Mouse (Mus musculus) gastrocnemius, postnatal 14 days (tissue): Measurements from ENCODE around the gene Sh3rf1. TPM values are rescaled to one million over a fixed set of nuclear protein-coding genes. Genes with fewer than 3 reads are reported as not detected.

Source experiments
- DNase-seq: peaks from one replicate; pipeline ENCODE4 v3.0.0; 2021; ENCODE audit warnings: mixed read lengths
- intact Hi-C: fragments of 180-260 bp; cut with DNase I; formaldehyde crosslinking; loops from one replicate; pipeline ENCODE4 v1.15.1; 2025; ENCODE audit warnings: low total_unique reads
- long read RNA-seq, 2 experiments: library from polyadenylated mRNA; stranded (forward); transcript quantifications; one replicate each; pipeline ENCODE4 v2.0.0; 2021
- total RNA-seq, 2 experiments: library from RNA; stranded (reverse); gene quantifications; 2 replicates each; pipeline ENCODE4 v1.2.3; 2021

The Sh3rf1 gene
- 1 to 10 TPM; 2.8 to 3.4 TPM for total RNA-seq
- long read RNA-seq, experiment 1, result 0 reads
- long read RNA-seq, experiment 2, result 0 reads

DNA sequence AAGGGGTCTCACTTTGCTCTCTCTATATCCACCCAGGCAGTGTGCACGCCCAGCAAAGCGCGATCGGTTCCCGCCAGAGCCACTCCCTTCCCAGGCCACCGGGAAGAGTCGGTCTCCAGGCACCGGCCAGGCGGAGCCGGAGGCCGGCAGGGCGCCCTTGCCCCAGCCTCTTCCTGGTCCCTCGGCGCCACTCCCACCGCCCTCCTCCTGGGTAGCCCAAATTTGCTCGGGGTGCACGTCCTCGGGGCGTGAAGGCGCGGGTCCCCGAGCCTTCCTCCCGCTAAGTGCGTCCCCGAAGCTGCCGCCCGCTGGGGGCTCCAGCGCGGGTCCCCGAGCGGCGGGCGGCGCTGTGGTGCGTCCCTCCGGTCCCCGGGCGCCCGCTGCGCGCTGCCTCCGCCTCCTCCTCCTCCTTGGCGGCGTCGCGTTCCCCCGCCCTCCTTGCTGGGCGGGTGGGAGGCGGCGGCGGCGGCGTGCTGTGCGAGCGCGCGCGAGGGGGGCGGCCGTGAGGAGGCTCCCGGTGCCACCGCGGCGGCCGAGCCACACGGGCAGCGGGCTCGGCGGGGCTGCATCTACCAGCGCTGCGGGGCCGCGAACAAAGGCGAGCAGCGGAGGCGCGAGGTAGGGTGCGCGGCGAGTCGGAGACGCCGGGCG lies at the start of gene Sh3rf1:
Gene Sh3rf1, plus strand, starts transcription at position 144 of the 651 bp plus-strand sequence.
- peak; percentile 85 for DNase-seq
- intact Hi-C loops, result loop anchor here (10.0 kb wide), 1 partner anchor 261 kb away; the partner anchor contains the start of gene Cbr4

DNA sequence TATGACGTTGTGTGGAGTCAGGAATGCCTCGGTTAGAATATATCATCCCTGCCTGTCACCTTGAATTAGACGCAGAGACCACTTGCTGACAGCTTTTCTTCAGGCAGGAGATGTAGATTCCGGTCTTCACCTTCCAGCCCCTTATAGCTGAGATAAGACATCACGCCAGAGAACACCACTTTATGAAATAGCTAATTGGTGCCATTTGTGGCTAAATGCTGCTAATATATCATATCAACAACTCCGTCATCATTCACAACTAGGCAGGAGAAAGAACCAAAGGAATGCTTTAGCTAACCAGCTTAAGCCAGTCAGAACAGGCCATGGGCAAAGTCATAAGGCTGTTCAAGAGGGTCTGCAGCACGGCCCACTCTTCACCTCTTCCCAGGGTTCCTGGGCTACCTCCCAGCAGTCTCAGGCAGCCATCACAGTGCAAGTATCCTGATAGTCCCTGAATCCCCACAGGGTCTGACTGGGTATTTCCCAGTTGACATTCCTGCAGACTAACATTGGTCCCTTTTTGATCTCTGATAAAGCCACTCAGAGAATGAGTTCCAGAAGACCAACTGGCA lies 49.7 kb upstream of the Sh3rf1 start:
- no peak for DNase-seq
- intact Hi-C loops, result no loop called here

GRCm38 (mm10) chr8:61175876-61176275 lies 47.8 kb upstream of the Sh3rf1 start:
- intact Hi-C loops, result no loop called here
- no peak for DNase-seq

DNA sequence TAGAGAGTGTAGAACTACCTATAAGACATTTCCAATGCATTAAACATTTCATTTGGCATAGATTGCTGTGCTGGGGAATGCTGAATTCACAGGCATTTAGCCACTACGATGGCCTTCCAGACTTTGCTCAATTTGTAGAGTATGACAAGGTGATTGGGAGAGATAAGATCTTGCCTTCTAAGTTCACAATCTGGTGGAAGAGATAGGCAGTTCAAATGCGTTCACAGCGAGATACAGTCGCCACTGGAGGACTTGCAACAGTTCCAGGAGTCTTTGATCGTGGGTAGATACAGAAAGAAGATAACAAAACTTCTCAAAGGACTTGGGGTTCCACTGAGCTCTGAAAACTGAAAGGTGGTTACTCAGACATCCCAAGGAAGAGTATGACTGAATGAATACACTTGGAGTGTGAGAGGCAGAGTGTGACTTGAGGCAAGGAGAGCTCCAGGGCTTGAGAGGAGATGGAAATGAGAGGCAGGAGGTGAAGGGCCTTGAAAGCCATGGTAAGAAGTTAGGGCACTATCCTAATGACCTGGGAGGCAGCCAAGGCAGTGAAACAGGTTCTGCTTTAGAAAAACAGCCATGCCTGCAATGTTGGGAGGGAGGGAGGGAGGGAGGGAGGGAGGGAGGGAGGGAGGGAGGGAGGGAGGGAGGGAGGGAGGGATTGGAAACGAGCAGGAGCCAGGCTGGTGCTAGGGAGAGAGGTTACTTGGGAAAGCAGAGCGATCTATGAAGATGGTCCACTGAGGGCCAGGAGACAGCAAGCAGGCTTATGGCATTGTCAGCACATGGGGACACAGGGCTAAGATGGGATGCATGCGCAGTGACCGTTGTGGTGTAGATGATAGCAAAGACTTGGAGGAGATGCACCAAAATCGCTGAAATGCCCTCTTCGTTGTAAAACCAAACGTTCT lies 45.7 kb upstream of the Sh3rf1 start:
- intact Hi-C loops, result no loop called here
- DNase-seq, result no peak

DNA sequence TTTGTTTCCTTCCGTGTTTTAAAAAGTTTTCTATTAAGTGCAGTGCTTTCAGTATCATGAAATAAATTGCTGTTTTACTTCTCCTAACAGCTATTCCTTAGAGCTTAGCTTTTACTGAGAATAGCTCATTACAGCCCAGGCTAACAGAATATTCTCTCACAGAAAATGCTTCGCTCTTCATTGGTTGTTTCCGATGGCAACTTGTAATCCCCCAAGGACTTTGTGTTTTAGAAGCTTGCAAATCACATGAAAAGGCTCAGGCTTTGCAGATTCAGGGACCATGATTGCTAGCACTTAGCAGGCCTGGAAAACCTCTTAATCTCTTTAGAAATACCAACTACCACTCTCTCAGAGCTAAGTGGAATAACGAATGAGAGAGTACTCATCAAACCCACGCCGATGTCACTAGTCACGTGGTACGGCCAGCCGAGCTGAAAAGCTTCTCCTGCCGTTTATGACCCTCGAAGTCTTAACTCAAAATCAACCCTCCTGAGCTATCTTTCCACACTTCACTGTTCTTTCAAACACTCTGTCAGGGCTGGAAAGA lies 45.0 kb upstream of the Sh3rf1 start:
- no peak for DNase-seq
- intact Hi-C loops, result no loop called here

- no peak for DNase-seq
- intact Hi-C loops, result no loop called here
Observed at GRCm38 (mm10) chr8:61181592-61181991, 42.1 kb upstream of the Sh3rf1 start.

- peak; percentile 13 for DNase-seq
- intact Hi-C loops, result no loop called here
Observed at GRCm38 (mm10) chr8:61182020-61182419, 41.7 kb upstream of the Sh3rf1 start.

- DNase-seq, result no peak
Observed at GRCm38 (mm10) chr8:61185274-61186198, 38.1 kb upstream of the Sh3rf1 start.

DNA sequence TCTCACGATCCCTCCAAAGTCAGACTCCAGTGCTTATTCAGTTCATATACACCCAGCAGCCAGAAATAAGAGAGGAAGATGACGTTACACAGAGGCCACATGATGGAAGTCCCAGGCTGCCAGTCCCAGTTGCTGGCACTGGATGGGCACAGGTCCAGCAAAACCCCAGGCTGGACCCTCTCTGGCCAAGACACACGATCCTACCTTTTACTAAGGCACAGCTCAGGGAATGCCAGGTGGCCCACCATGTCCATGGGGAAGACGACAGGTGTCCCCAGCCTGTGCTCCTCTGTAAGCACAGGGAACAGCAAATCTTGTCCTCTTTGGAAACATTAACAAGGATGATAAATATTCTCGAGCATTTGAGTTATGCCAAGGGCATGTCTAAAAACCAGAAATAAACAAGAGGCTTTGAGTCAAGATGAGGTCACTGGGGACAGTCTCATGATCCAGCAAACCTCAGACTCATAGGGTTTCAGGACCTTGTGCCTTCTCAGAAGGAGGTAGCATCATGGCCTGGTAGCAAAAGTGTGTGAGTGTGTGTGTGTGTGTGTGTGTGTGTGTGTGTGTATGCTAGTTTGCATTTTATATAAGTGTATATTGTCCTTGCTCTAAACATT lies 29.3 kb upstream of the Sh3rf1 start:
- no peak for DNase-seq
- intact Hi-C loops, result no loop called here

More at GRCm38 (mm10) chr8:61185274-61186198, 38.1 kb upstream of the Sh3rf1 start:
- intact Hi-C loops, result no loop called here

DNA sequence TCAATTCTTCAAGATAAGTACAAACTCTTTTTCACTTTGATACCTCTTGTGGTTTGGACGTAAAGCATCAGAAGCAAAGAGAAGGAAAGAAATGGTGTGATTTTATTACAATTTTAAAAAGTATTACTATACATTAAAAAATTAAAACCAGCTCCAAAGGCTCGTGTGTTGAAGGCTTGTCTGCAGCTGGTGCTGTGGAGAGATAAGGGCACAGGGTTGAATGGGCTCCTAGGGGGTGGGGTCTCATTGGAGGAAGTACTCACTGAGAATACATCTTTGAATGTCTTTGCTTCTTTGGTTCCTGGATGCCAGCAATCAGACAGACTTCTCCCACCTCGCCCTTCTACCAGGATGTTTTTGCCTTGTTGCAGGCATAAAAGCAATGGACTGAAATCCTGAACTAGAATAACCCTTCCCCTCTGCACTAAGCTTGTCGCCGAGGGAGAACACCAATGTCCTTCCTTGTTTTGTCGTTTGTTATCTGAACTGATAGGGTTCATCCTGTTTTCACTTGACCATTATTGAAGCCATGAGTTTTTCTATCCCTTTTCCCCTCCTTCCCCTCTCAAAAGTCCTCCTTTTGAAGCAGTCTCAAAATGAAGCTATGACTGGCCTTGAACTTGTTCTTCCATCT lies 23.3 kb upstream of the Sh3rf1 start:
- no peak for DNase-seq
- intact Hi-C loops, result no loop called here

DNA sequence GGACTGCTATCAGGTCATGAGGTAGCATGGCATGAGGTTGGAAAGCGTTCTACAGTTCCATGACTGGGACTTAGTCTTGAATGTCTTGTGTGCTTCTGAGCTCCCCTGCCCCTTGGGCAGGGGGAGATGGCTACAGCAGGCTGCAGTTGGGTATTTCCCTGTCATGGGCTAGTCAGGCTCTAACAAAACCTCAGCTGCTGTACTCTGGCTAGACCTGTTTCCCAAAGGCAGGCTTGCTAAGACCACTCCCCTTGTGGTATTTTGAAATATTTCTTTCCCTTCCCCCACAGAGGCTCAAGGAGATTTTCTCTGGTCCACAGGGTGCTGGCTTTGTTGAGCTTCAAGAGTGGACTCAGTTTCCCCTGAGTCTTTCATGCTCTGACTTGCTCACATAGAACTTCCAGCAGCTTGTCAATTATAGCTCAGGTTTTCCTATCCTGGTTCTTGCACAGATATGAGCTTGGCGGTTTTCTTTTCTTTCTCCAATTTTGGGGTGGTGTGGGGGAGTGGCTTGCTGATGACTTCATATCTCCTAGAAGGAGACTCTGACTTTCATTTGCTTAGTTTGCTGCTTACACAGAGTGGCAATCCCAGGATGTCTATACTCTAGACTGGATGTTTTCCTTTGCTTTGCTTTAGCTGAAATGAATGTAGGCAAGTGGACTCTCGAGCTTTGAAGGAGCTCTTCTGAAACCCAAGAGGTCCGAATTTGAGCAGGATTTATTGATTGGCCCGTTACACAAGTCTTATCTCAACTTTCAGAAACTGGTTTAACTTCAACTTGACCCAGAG lies 20.4 kb upstream of the Sh3rf1 start:
- no peak for DNase-seq
- intact Hi-C loops, result no loop called here

DNA sequence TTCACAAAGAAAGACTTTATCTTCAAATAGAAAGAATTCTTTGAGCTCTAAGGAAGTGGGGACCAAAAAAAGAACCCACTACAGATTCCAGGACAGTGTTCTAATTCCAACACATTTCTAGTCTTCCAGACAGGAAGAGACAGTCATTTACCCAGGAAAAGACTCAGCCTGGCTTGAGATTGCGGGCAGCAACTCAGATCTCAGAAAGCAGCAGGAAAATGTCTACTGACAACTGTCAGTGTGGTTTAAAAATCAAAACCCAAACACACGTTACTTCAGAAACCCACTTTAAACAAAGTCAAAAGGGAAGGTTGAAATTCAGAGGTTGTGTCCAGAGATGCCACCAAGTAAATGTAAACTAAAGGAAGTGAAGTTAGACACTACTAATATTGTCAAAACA lies 16.8 kb upstream of the Sh3rf1 start:
- intact Hi-C loops, result no loop called here
- DNase-seq, result no peak

DNA sequence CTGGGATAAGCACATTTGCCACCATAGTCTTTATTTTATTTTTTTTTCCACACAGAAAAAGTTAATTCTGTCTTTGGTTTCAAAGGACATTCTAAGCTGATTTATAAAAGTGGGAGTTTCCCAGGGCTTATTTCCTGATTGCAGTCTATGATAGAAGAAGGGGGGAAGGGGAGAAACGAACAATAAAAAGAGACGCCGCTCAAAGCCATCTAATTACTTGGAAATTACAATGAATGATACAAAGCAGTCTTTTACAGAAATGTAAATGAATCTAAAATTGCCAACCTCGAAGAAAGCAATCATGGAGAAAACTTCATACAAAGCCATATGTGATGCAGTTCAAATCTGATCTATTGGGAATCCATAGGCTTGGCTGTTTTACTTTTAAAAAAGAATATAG lies 16.0 kb upstream of the Sh3rf1 start:
- intact Hi-C loops, result no loop called here
- no peak for DNase-seq

DNA sequence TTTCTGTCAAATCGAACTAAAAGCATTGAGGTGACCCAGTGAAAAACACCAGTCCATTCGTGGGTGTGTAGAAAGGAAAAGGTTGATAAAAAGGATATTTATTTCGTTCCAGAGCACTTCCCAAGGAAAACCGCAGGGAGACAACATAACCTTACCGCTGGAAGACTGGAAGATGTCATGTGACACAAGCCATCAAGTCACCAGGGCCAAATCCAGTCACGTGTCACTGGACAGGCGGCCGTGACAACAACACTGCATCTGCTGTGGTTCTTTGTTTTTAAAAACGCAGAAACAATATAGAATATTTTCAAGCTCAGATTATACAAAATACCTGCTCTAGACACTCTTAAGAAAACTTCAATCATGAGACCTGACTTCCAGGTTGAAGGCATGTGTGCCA lies 15.0 kb upstream of the Sh3rf1 start:
- DNase-seq, result no peak
- intact Hi-C loops, result no loop called here

DNA sequence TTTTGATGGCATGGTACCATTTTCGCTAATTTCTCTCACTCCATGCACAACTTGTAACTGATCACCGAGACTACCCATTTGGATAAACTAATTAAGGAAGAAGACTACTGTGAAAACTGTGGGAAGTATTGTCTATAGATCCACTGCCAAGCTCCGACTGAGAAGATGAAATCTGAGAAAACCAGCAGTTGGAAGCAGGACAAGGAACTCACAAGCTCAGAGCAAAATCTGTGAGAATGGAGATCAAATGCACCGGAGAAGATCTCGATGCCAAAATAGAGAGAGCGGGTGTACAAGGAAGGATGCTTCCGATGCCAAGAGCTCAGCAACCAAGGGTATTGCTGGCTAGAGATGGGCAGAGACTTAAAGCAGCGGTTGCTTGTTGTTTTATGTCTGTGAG lies 12.8 kb upstream of the Sh3rf1 start:
- intact Hi-C loops, result no loop called here
- DNase-seq, result no peak

- DNase-seq, result no peak
- intact Hi-C loops, result no loop called here
Observed at GRCm38 (mm10) chr8:61215081-61215819, 8.4 kb upstream of the Sh3rf1 start.

- intact Hi-C loops, result no loop called here
- no peak for DNase-seq
Observed at GRCm38 (mm10) chr8:61217017-61217416, 6.7 kb upstream of the Sh3rf1 start.
